Mouse (Mus musculus): ENCODE measurements around the gene Slco3a1.

DNA sequence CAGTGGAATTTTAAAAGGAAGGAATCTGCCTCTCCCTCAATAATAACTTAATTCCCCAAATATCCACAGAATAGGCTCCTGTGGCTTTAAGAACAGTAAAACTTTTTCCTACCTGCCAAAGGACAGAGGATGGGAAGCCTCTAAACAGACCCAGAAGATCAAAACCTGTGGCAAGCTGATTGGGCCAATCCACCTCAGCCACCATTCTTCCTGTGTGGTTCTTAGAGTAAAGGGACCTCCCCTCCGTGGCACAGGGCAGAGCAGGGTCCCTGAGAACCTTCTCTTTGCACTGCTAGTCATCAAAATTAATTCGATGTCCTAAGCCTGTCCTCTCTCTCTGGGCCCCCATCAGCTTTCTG is 2.6 kb downstream of the Slco3a1 start:
- no peak for TF ChIP-seq CTCF (IDR thresholded peaks at IDR 0.05; ENCODE audit: low read depth, low read length)
- TF ChIP-seq POLR2A (IDR thresholded peaks at IDR 0.05; ENCODE audit: insufficient read depth, low read length), result no peak
- no peak for TF ChIP-seq EP300 (IDR thresholded peaks at IDR 0.05; ENCODE audit: insufficient read depth, low read depth, low read length)

All from ES-Bruce4 (cell line).